Mouse (Mus musculus): ENCODE results near the gene Ctnnd1.
"Not testable (repeated sequence)": the region's sequence is repeated elsewhere in the genome, so short reads cannot be mapped to it uniquely, and the experiment has no call there.

Ctnnd1 gene

GRCm38 (mm10) chr2:84650464-84651195 lies at the start of gene Ctnnd1:
Ctnnd1 (minus strand) TSS chr2:84650765.
- peak; percentile 75 to 82 for DNase-seq (ENCODE audit: low spot score in 2 of 2)

GRCm38 (mm10) chr2:84695007-84695695 lies 44.6 kb upstream of the Ctnnd1 start:
- DNase-seq (ENCODE audit: low spot score in 2 of 2), result no peak

GRCm38 (mm10) chr2:84690050-84690449 lies 39.5 kb upstream of the Ctnnd1 start:
- no peak for DNase-seq (ENCODE audit: low spot score in 2 of 2)

GRCm38 (mm10) chr2:84688080-84688844 lies 37.7 kb upstream of the Ctnnd1 start:
- no peak for DNase-seq (ENCODE audit: low spot score in 2 of 2)

GRCm38 (mm10) chr2:84682605-84683183 lies 32.1 kb upstream of the Ctnnd1 start:
- no peak for DNase-seq (ENCODE audit: low spot score in 2 of 2)

- DNase-seq (ENCODE audit: low spot score in 2 of 2), result no peak
Measured at GRCm38 (mm10) chr2:84679016-84679415, 28.5 kb upstream of the Ctnnd1 start, which contains the start of gene Tmx2. Tmx2 (minus strand) TSS chr2:84679140.

GRCm38 (mm10) chr2:84677968-84678880 lies 27.7 kb upstream of the Ctnnd1 start, which contains the start of the genes Gm28635 and Med19:
Gm28635 (minus strand) TSS chr2:84678041.
Med19 (plus strand) TSS chr2:84678402.
- peak; percentile 88 to 95 for DNase-seq (ENCODE audit: low spot score in 2 of 2)

- no peak for DNase-seq (ENCODE audit: low spot score in 2 of 2)
Measured at GRCm38 (mm10) chr2:84677270-84677967, 26.9 kb upstream of the Ctnnd1 start.

- not testable (repeated sequence) for DNase-seq (ENCODE audit: low spot score in 2 of 2)
Measured at GRCm38 (mm10) chr2:84671535-84671934, 21.0 kb upstream of the Ctnnd1 start.

GRCm38 (mm10) chr2:84670569-84670933 lies 20.0 kb upstream of the Ctnnd1 start, which contains the start of gene Selenoh:
Selenoh (minus strand) TSS chr2:84670770.
- peak; percentile 87 for DNase-seq (ENCODE audit: low spot score in 2 of 2)

GRCm38 (mm10) chr2:84669828-84670568 lies 19.4 kb upstream of the Ctnnd1 start:
- no peak for DNase-seq (ENCODE audit: low spot score in 2 of 2)

GRCm38 (mm10) chr2:84666081-84666480 lies 15.5 kb upstream of the Ctnnd1 start:
- DNase-seq (ENCODE audit: low spot score in 2 of 2), result no peak

GRCm38 (mm10) chr2:84662866-84663265 lies 12.3 kb upstream of the Ctnnd1 start:
- no peak for DNase-seq (ENCODE audit: low spot score in 2 of 2)

GRCm38 (mm10) chr2:84660253-84660652 lies 9.7 kb upstream of the Ctnnd1 start:
- DNase-seq (ENCODE audit: low spot score in 2 of 2), result no peak

GRCm38 (mm10) chr2:84658806-84659205 lies 8.2 kb upstream of the Ctnnd1 start, which contains the start of gene Btbd18:
Btbd18 (plus strand) TSS chr2:84659079.
- no peak for DNase-seq (ENCODE audit: low spot score in 2 of 2)

GRCm38 (mm10) chr2:84655864-84656263 lies 5.3 kb upstream of the Ctnnd1 start:
- no peak for DNase-seq (ENCODE audit: low spot score in 2 of 2)

GRCm38 (mm10) chr2:84653354-84653753 lies 2.8 kb upstream of the Ctnnd1 start:
- DNase-seq (ENCODE audit: low spot score in 2 of 2), result no peak

- DNase-seq (ENCODE audit: low spot score in 2 of 2), result no peak
Measured at GRCm38 (mm10) chr2:84649674-84650073, 891 bp downstream of the Ctnnd1 start.

GRCm38 (mm10) chr2:84648369-84648768 lies 2.2 kb downstream of the Ctnnd1 start:
- DNase-seq (ENCODE audit: low spot score in 2 of 2), result no peak
